Mouse (Mus musculus): ENCODE results near the gene Slc18a3.

DNA sequence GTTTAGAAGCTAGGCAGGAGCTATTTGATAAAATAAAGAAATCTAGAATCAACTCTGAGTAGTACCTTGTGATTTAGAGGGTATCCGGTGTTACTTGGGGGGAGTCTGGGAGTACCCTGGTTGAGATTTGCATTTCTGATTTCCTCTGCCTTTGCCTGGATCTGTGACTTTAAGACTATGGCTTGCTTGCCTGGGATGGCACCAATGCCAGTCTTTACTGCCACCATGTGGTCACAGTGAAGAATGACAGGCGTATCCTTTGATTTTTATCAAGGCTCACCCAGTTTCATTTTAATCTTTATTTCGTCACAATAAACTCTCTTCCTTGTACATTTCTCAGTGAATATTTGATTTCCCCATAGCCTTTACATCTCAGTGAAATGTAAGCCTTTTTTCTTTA, 17.4 kb upstream of the Slc18a3 start:
- no peak for TF ChIP-seq TAL1 (conservative IDR thresholded peaks at IDR 0.05; ENCODE audit: low read depth, low read length)
- peak; percentile 81 for TF ChIP-seq CTCF (IDR thresholded peaks at IDR 0.05; ENCODE audit: low read depth, low read length)
- TF ChIP-seq GATA1 (IDR thresholded peaks at IDR 0.05; ENCODE audit: borderline replicate concordance, low read length), result no peak

Measured in G1E (cell line).